Comparison of ENCODE assay signal across 21 mouse cellular contexts in genomic region chr5:149205265-149205664, GRCm38 (mm10). TPM values are rescaled to one million over a fixed set of nuclear protein-coding genes. Genes with fewer than 3 reads are reported as not detected.
A peak's percentile ranks its signal among the peaks of the same experiment; 100 is the strongest.
DNase-seq lines count a peak whose midpoint lies in the region; ATAC-seq and TF ChIP-seq lines count a peak whose summit lies in the region.
"Had no signal": no experiment of that assay in that cellular context is flagged by ENCODE, and none has a peak within 500 bp of the region (broad histone marks: within the 10 kb centered on the region; RNA-seq: fewer than 3 reads in every experiment).

No protein-coding gene starts in this region.

- H3K4me3 ChIP-seq in gastrocnemius, adult 2 months = no peak overlapping the region; the same call in 1 of the 2 replicates
- H3K4me3 ChIP-seq in intestine, postnatal 0 days (ENCODE audit: low read depth, low read length) = no peak overlapping the region
- H3K4me3 ChIP-seq in intestine, embryonic 16.5 days (ENCODE audit: low read length) = no peak overlapping the region
- H3K4me3 ChIP-seq in midbrain, embryonic 11.5 days (ENCODE audit: low read depth, low read length) = no peak overlapping the region
- no peak overlapping the region for H3K4me3 ChIP-seq in midbrain, embryonic 16.5 days (ENCODE audit: low read depth, low read length)
- H3K4me3 ChIP-seq: embryonic facial prominence, embryonic 15.5 days; liver, embryonic 12.5 days; lung, embryonic 15.5 days; stomach, embryonic 15.5 days had no signal

- no peaks in the 10 kb centered on the region for H3K27me3 ChIP-seq in intestine, postnatal 0 days (replicated peaks; ENCODE audit: control insufficient read depth, insufficient read depth, low read length)
- no peaks in the 10 kb centered on the region for H3K27me3 ChIP-seq in intestine, embryonic 16.5 days (replicated peaks; ENCODE audit: control insufficient read depth, insufficient read depth, low read length)
- H3K27me3 ChIP-seq in midbrain, embryonic 11.5 days (ENCODE audit: control insufficient read depth, insufficient read depth, low read length) = no peaks in the 10 kb centered on the region
- no peaks in the 10 kb centered on the region for H3K27me3 ChIP-seq in midbrain, embryonic 16.5 days (ENCODE audit: control insufficient read depth, insufficient read depth, low read depth, low read length)
- H3K27me3 ChIP-seq: embryonic facial prominence, embryonic 15.5 days; liver, embryonic 12.5 days; lung, embryonic 15.5 days; stomach, embryonic 15.5 days had no signal

- H3K9ac ChIP-seq in intestine, postnatal 0 days (ENCODE audit: low read depth, low read length) = no peak overlapping the region
- no peak overlapping the region for H3K9ac ChIP-seq in intestine, embryonic 16.5 days (ENCODE audit: low read depth, low read length)
- H3K9ac ChIP-seq in midbrain, embryonic 11.5 days (ENCODE audit: low read length) = 0 out of 2 replicates have a peak overlapping the region, but pooled peaks have one; percentile 12
- no peak overlapping the region for H3K9ac ChIP-seq in midbrain, embryonic 16.5 days (ENCODE audit: low read depth, low read length)
- H3K9ac ChIP-seq: embryonic facial prominence, embryonic 15.5 days; liver, embryonic 12.5 days; lung, embryonic 15.5 days; stomach, embryonic 15.5 days had no signal

- no peaks in the 10 kb centered on the region for H3K4me1 ChIP-seq in intestine, postnatal 0 days (replicated peaks; ENCODE audit: control insufficient read depth, insufficient read depth, low read length)
- H3K4me1 ChIP-seq in intestine, embryonic 16.5 days (ENCODE audit: control insufficient read depth, insufficient read depth, low read length) = no peaks in the 10 kb centered on the region
- peaks cover 16% of the 10 kb centered on the region for H3K4me1 ChIP-seq in midbrain, embryonic 11.5 days (ENCODE audit: control insufficient read depth, insufficient read depth, low read length)
- H3K4me1 ChIP-seq in midbrain, embryonic 16.5 days (ENCODE audit: control insufficient read depth, insufficient read depth, low read length) = no peaks in the 10 kb centered on the region
- H3K4me1 ChIP-seq: stomach, embryonic 15.5 days had no signal

- intact Hi-C loops in gastrocnemius, adult 2 months (cut with DNase I) = no loop called here

- H3K9me3 ChIP-seq in intestine, postnatal 0 days (ENCODE audit: control insufficient read depth) = no peaks in the 10 kb centered on the region
- H3K9me3 ChIP-seq in intestine, embryonic 16.5 days (ENCODE audit: control insufficient read depth, low read length) = no peaks in the 10 kb centered on the region
- H3K9me3 ChIP-seq in midbrain, embryonic 11.5 days (ENCODE audit: control insufficient read depth, low read length) = no peaks in the 10 kb centered on the region
- H3K9me3 ChIP-seq in midbrain, embryonic 16.5 days (replicated peaks; ENCODE audit: control insufficient read depth, low read length, poor library complexity, severe bottlenecking) = no peaks in the 10 kb centered on the region
- H3K9me3 ChIP-seq: embryonic facial prominence, embryonic 15.5 days; liver, embryonic 12.5 days; lung, embryonic 15.5 days; stomach, embryonic 15.5 days had no signal

- peak overlapping the region; percentile 87 for H3K27ac ChIP-seq in gastrocnemius, adult 2 months
- 0 out of 2 replicates have a peak overlapping the region, but pooled peaks have one; percentile 21 for H3K27ac ChIP-seq in intestine, postnatal 0 days (ENCODE audit: low read depth, low read length)
- H3K27ac ChIP-seq in intestine, embryonic 16.5 days (ENCODE audit: low read length) = no peak overlapping the region
- H3K27ac ChIP-seq in midbrain, embryonic 11.5 days (ENCODE audit: low read depth, low read length) = no peak overlapping the region
- H3K27ac ChIP-seq in midbrain, embryonic 16.5 days (ENCODE audit: low read length) = no peak overlapping the region
- H3K27ac ChIP-seq: embryonic facial prominence, embryonic 15.5 days; liver, embryonic 12.5 days; lung, embryonic 15.5 days; stomach, embryonic 15.5 days had no signal

- no peak for ATAC-seq in intestine, postnatal 0 days
- ATAC-seq in intestine, embryonic 16.5 days = no peak
- no peak for ATAC-seq in midbrain, embryonic 11.5 days (ENCODE audit: low FRiP score)
- ATAC-seq in midbrain, embryonic 16.5 days = no peak
- ATAC-seq: liver, embryonic 12.5 days had no signal

- no peak for DNase-seq in gastrocnemius, adult 2 months
- DNase-seq in gastrocnemius, postnatal 4 days (ENCODE audit: low spot score in 2 of 2) = no peak
- DNase-seq in midbrain, embryonic 11.5 days (ENCODE audit: low spot score, missing footprints) = no peak
- DNase-seq in yolk sac, embryonic 10.5 days (ENCODE audit: low spot score) = peak; percentile 20
- DNase-seq in cerebellum, adult 11-12 months = no peak
- DNase-seq: adrenal gland, adult 2 months; B cell, adult 2 months; cerebellum, adult 9-11 months; gastrocnemius, postnatal 10 days; kidney, adult 8-10 months; kidney, postnatal 14 days; lung, postnatal 4 days; midbrain, embryonic 14.5 days; right cerebral cortex, postnatal 25 days had no signal

- TF ChIP-seq CTCF in gastrocnemius, adult 2 months (IDR thresholded peaks at IDR 0.05) = no peak
- no peak for TF ChIP-seq CTCF in intestine, postnatal 0 days (IDR thresholded peaks at IDR 0.05; ENCODE audit: low read depth)

- WGBS in intestine, postnatal 0 days = 80% methylated on average over 8 of the region's 8 CpGs
- WGBS in intestine, embryonic 16.5 days = 73% methylated on average over 8 of the region's 8 CpGs
- 84% methylated on average over 8 of the region's 8 CpGs for WGBS in midbrain, embryonic 11.5 days
- WGBS in midbrain, embryonic 16.5 days = 69% methylated on average over 8 of the region's 8 CpGs

- no peak overlapping the region for H3K4me2 ChIP-seq in intestine, postnatal 0 days (replicated peaks; ENCODE audit: low read depth)
- H3K4me2 ChIP-seq in intestine, embryonic 16.5 days (ENCODE audit: low read depth, low read length) = no peak overlapping the region
- H3K4me2 ChIP-seq in midbrain, embryonic 11.5 days = no peak overlapping the region
- no peak overlapping the region for H3K4me2 ChIP-seq in midbrain, embryonic 16.5 days (ENCODE audit: low read length)
- H3K4me2 ChIP-seq: embryonic facial prominence, embryonic 15.5 days; liver, embryonic 12.5 days; lung, embryonic 15.5 days; stomach, embryonic 15.5 days had no signal

- peaks cover 57% of the 10 kb centered on the region for H3K36me3 ChIP-seq in intestine, postnatal 0 days (ENCODE audit: control insufficient read depth, insufficient read depth)
- H3K36me3 ChIP-seq in intestine, embryonic 16.5 days (ENCODE audit: control insufficient read depth, insufficient read depth, low read length) = peaks cover 23% of the 10 kb centered on the region
- H3K36me3 ChIP-seq in midbrain, embryonic 11.5 days (ENCODE audit: control insufficient read depth, insufficient read depth, low read length) = peaks cover 25% of the 10 kb centered on the region
- H3K36me3 ChIP-seq in midbrain, embryonic 16.5 days (ENCODE audit: control insufficient read depth, insufficient read depth, low read length) = peaks cover 39% of the 10 kb centered on the region

RNA-seq across cellular contexts. Expression of gene Hmgb1, which starts 21.0 kb away (rescaled TPM):
- 100 to 1,000 TPM in 1 of 2 experiments, 10 to 100 TPM in 1; 99.8 to 112 TPM for total RNA-seq in gastrocnemius, adult 2 months (2021)
- total RNA-seq in gastrocnemius, postnatal 4 days (2021) = 100 to 1,000 TPM; 233 to 278 TPM
- polyA plus RNA-seq in intestine, postnatal 0 days (2015; fragmentation: Nextera tagmentation; extraction: Ambion mirVana) = 516 and 565 TPM in 2 replicates
- polyA plus RNA-seq in intestine, embryonic 16.5 days (2015; fragmentation: Nextera tagmentation; extraction: Ambion mirVana) = 780 and 921 TPM in 2 replicates
- polyA plus RNA-seq in midbrain, embryonic 11.5 days (2014; fragmentation: Nextera tagmentation; extraction: Ambion mirVana) = 1,896 and 1,979 TPM in 2 replicates
- 696 and 767 TPM in 2 replicates for polyA plus RNA-seq in midbrain, embryonic 16.5 days (2015; fragmentation: Nextera tagmentation; extraction: Ambion mirVana)

RNA-seq across cellular contexts. Expression of gene Uspl1, which starts 21.1 kb away (rescaled TPM):
- 10 to 100 TPM; 29.8 to 32.6 TPM for total RNA-seq in gastrocnemius, adult 2 months (2021)
- total RNA-seq in gastrocnemius, postnatal 4 days (2021) = 10 to 100 TPM; 27.4 to 32.3 TPM
- 16.9 and 17.5 TPM in 2 replicates for polyA plus RNA-seq in intestine, postnatal 0 days (2015; fragmentation: Nextera tagmentation; extraction: Ambion mirVana)
- 31.1 and 31.3 TPM in 2 replicates for polyA plus RNA-seq in intestine, embryonic 16.5 days (2015; fragmentation: Nextera tagmentation; extraction: Ambion mirVana)
- 81.3 and 83.3 TPM in 2 replicates for polyA plus RNA-seq in midbrain, embryonic 11.5 days (2014; fragmentation: Nextera tagmentation; extraction: Ambion mirVana)
- polyA plus RNA-seq in midbrain, embryonic 16.5 days (2015; fragmentation: Nextera tagmentation; extraction: Ambion mirVana) = 53.5 and 55.7 TPM in 2 replicates

RNA-seq across cellular contexts. Expression of gene Alox5ap, which starts 59.3 kb away (rescaled TPM):
- 1 to 10 TPM; 4.1 to 5.1 TPM for total RNA-seq in gastrocnemius, adult 2 months (2021)
- total RNA-seq in gastrocnemius, postnatal 4 days (2021) = 10 to 100 TPM in 1 of 2 experiments, 1 to 10 TPM in 1; 7.9 to 17.8 TPM
- 4.6 and 4.9 TPM in 2 replicates for polyA plus RNA-seq in intestine, postnatal 0 days (2015; fragmentation: Nextera tagmentation; extraction: Ambion mirVana)
- polyA plus RNA-seq in intestine, embryonic 16.5 days (2015; fragmentation: Nextera tagmentation; extraction: Ambion mirVana) = 11.2 and 11.4 TPM in 2 replicates
- polyA plus RNA-seq in midbrain, embryonic 11.5 days (2014; fragmentation: Nextera tagmentation; extraction: Ambion mirVana) = 6.3 and 9.3 TPM in 2 replicates
- polyA plus RNA-seq in midbrain, embryonic 16.5 days (2015; fragmentation: Nextera tagmentation; extraction: Ambion mirVana) = 9.3 and 12.6 TPM in 2 replicates

Comparison
In these comparisons a context has a peak if more than half of its experiments do, and no peak if none do; other contexts are left out.
1. H3K27ac ChIP-seq: peak in gastrocnemius, adult 2 months (single experiment) and intestine, postnatal 0 days (single experiment); none in intestine, embryonic 16.5 days (single experiment), midbrain, embryonic 11.5 days (single experiment) and midbrain, embryonic 16.5 days (single experiment).